Comparison of ENCODE assay signal across 10 mouse cellular contexts in genomic region chr9:44494863-44495809, GRCm38 (mm10). TPM values are rescaled to one million over a fixed set of nuclear protein-coding genes. Genes with fewer than 3 reads are reported as not detected.
DNase-seq lines count a peak whose midpoint lies in the region; ATAC-seq and TF ChIP-seq lines count a peak whose summit lies in the region.
"Had no signal": no experiment of that assay in that cellular context is flagged by ENCODE, and none has a peak within 500 bp of the region (broad histone marks: within the 10 kb centered on the region; RNA-seq: fewer than 3 reads in every experiment).

No protein-coding gene starts in this region.

- peak overlapping the region; percentile 80 for H3K27ac ChIP-seq in spleen, adult 2 months (ENCODE audit: insufficient read depth, low read length)
- H3K27ac ChIP-seq in heart, embryonic 11.5 days (ENCODE audit: low read depth, low read length), result peak overlapping the region; percentile 43
- H3K27ac ChIP-seq in neural tube, embryonic 13.5 days (replicated peaks), result peak overlapping the region; percentile 73

- peaks cover 55% of the 10 kb centered on the region for H3K4me1 ChIP-seq in spleen, adult 2 months (ENCODE audit: control insufficient read depth, insufficient read depth, insufficient read length)
- peaks cover 87% of the 10 kb centered on the region for H3K4me1 ChIP-seq in heart, embryonic 11.5 days (ENCODE audit: control insufficient read depth, insufficient read depth, low read length)
- H3K4me1 ChIP-seq in neural tube, embryonic 13.5 days (replicated peaks), result peaks cover 98% of the 10 kb centered on the region

- peak; percentile 57 for DNase-seq in cerebellum, adult 11-12 months
- no peak for DNase-seq in cerebellum, postnatal 4 days (ENCODE audit: low spot score in 2 of 2)
- DNase-seq in spleen, adult 2 months (ENCODE audit: low read depth in 1 of 2, low spot score in 2 of 2), result no peak
- no peak for DNase-seq in spleen, adult 12 weeks (ENCODE audit: low spot score)
- DNase-seq in kidney, postnatal 4 days, result peak; percentile 27 to 55
- DNase-seq in right cerebral cortex, adult 2 months (ENCODE audit: low spot score in 2 of 2), result no peak

- H3K9me3 ChIP-seq in heart, embryonic 11.5 days (replicated peaks; ENCODE audit: control insufficient read depth, low read length), result no peaks in the 10 kb centered on the region
- no peaks in the 10 kb centered on the region for H3K9me3 ChIP-seq in neural tube, embryonic 13.5 days
- H3K9me3 ChIP-seq: G1E had no signal

- no peak for ATAC-seq in heart, embryonic 11.5 days (replicated peaks; ENCODE audit: insufficient number of reproducible peaks, low FRiP score, low TSS enrichment)
- no peak for ATAC-seq in neural tube, embryonic 13.5 days (ENCODE audit: low read depth)

- no peak for TF ChIP-seq CTCF in spleen, adult 2 months (IDR thresholded peaks at IDR 0.05; ENCODE audit: extremely low read depth, insufficient read depth, insufficient read length, insufficient replicate concordance)

- TF ChIP-seq POLR2A in spleen, adult 2 months (IDR thresholded peaks at IDR 0.05; ENCODE audit: low read depth, low read length), result no peak

- peak overlapping the region; percentile 0; the same call in 1 of the 2 replicates for H3K4me3 ChIP-seq in spleen, adult 2 months (ENCODE audit: extremely low read depth, insufficient read depth, insufficient read length)
- H3K4me3 ChIP-seq in heart, embryonic 11.5 days (ENCODE audit: low read depth, low read length), result no peak overlapping the region
- no peak overlapping the region for H3K4me3 ChIP-seq in neural tube, embryonic 13.5 days

- H3K9ac ChIP-seq in heart, embryonic 11.5 days (ENCODE audit: low read depth, low read length), result no peak overlapping the region; the same call in 1 of the 2 replicates
- peak overlapping the region; percentile 51; the same call in 1 of the 2 replicates for H3K9ac ChIP-seq in neural tube, embryonic 13.5 days

- no peaks in the 10 kb centered on the region for H3K36me3 ChIP-seq in spleen, adult 2 months (ENCODE audit: control insufficient read depth, insufficient read depth, low read length)
- no peaks in the 10 kb centered on the region for H3K36me3 ChIP-seq in heart, embryonic 11.5 days (ENCODE audit: control insufficient read depth, insufficient read depth, low read length)
- H3K36me3 ChIP-seq in neural tube, embryonic 13.5 days, result no peaks in the 10 kb centered on the region
- H3K36me3 ChIP-seq: G1E had no signal

- no peaks in the 10 kb centered on the region for H3K27me3 ChIP-seq in spleen, adult 2 months (ENCODE audit: control insufficient read depth, insufficient read depth, low read length)
- H3K27me3 ChIP-seq in heart, embryonic 11.5 days (ENCODE audit: control insufficient read depth, insufficient read depth, low read length), result no peaks in the 10 kb centered on the region
- no peaks in the 10 kb centered on the region for H3K27me3 ChIP-seq in neural tube, embryonic 13.5 days

- H3K4me2 ChIP-seq in heart, embryonic 11.5 days, result peak overlapping the region; percentile 23; the same call in 1 of the 2 replicates
- H3K4me2 ChIP-seq in neural tube, embryonic 13.5 days, result peak overlapping the region; percentile 35

- WGBS in spleen, adult 2 months, result 15% methylated on average over 9 of the region's 9 CpGs
- 37% methylated on average over 9 of the region's 9 CpGs for WGBS in heart, embryonic 11.5 days (ENCODE audit: insufficient replicate concordance)
- 47% methylated on average over 9 of the region's 9 CpGs for WGBS in neural tube, embryonic 13.5 days

RNA-seq across cellular contexts. Expression of gene Bcl9l, which starts 12.5 kb away (rescaled TPM):
- 42.2 and 50.3 TPM in 2 replicates for polyA plus RNA-seq in spleen, adult 2 months (2012; rRNA removed)
- 8.7 and 9.3 TPM in 2 replicates for polyA plus RNA-seq in heart, embryonic 11.5 days (2014; fragmentation: Nextera tagmentation; extraction: Ambion mirVana)
- 9.4 and 9.6 TPM in 2 replicates for polyA plus RNA-seq in neural tube, embryonic 13.5 days (2015; fragmentation: Nextera tagmentation; extraction: Ambion mirVana)

RNA-seq across cellular contexts. Expression of gene Upk2, which starts 40.4 kb away (rescaled TPM):
- not detected in 2 replicates for polyA plus RNA-seq in spleen, adult 2 months (2012; rRNA removed)
- polyA plus RNA-seq in heart, embryonic 11.5 days (2014; fragmentation: Nextera tagmentation; extraction: Ambion mirVana), result 0.14 TPM in 1 of 2 replicates, not detected in the other
- not detected in 2 replicates for polyA plus RNA-seq in neural tube, embryonic 13.5 days (2015; fragmentation: Nextera tagmentation; extraction: Ambion mirVana)
- polyA plus RNA-seq: G1E; large intestine, adult 2 months had no signal

RNA-seq across cellular contexts. Expression of gene Foxr1, which starts 54.2 kb away (rescaled TPM):
- polyA plus RNA-seq in spleen, adult 2 months (2012; rRNA removed), result 0.09 and 0.15 TPM in 2 replicates
- not detected in 2 replicates for polyA plus RNA-seq in heart, embryonic 11.5 days (2014; fragmentation: Nextera tagmentation; extraction: Ambion mirVana)
- polyA plus RNA-seq in neural tube, embryonic 13.5 days (2015; fragmentation: Nextera tagmentation; extraction: Ambion mirVana), result not detected in 2 replicates
- polyA plus RNA-seq: G1E; large intestine, adult 2 months had no signal

Comparison
In these comparisons a context has a peak if more than half of its experiments do, and no peak if none do; other contexts are left out.
1. DNase-seq: peak in cerebellum, adult 11-12 months (single experiment) and kidney, postnatal 4 days (2 of 2); none in cerebellum, postnatal 4 days (0 of 2), spleen, adult 2 months (0 of 2), spleen, adult 12 weeks (single experiment) and right cerebral cortex, adult 2 months (0 of 2).
2. Peak in every context shown above with its lines, with median percentiles within 50 percentile points of each other: H3K27ac ChIP-seq.